Mouse (Mus musculus): ENCODE results near the gene Naa15. TPM values are rescaled to one million over a fixed set of nuclear protein-coding genes. Genes with fewer than 3 reads are reported as not detected.

The Naa15 gene
- polyA plus RNA-seq, 1 experiment from 2014 or later = 38.2 TPM

Other genes with a start within 250 kb of the Naa15 start
- 29.0 and 30.8 TPM in 2 replicates for gene Noct, start 190.7 kb upstream of the Naa15 start, polyA plus RNA-seq (2015; fragmentation: Nextera tagmentation; extraction: Ambion mirVana)
- gene Elf2, start 74.5 kb upstream of the Naa15 start, polyA plus RNA-seq (2015; fragmentation: Nextera tagmentation; extraction: Ambion mirVana) = 27.1 and 27.7 TPM in 2 replicates
- 0.39 and 0.82 TPM in 2 replicates for gene Mgarp, start 18.4 kb upstream of the Naa15 start, polyA plus RNA-seq (2015; fragmentation: Nextera tagmentation; extraction: Ambion mirVana)
- 680 and 706 TPM in 2 replicates for gene Ndufc1, start 6.2 kb upstream of the Naa15 start, polyA plus RNA-seq (2015; fragmentation: Nextera tagmentation; extraction: Ambion mirVana)
- gene Rab33b, start 68.8 kb downstream of the Naa15 start, polyA plus RNA-seq (2015; fragmentation: Nextera tagmentation; extraction: Ambion mirVana) = 33.6 and 33.7 TPM in 2 replicates
- 2.6 and 2.7 TPM in 2 replicates for gene Setd7, start 145.7 kb downstream of the Naa15 start, polyA plus RNA-seq (2015; fragmentation: Nextera tagmentation; extraction: Ambion mirVana)
- gene Mgst2, start 245.2 kb downstream of the Naa15 start, polyA plus RNA-seq (2015; fragmentation: Nextera tagmentation; extraction: Ambion mirVana) = 0.66 and 0.94 TPM in 2 replicates

Data from midbrain, embryonic 16.5 days (tissue).